In genomic region chr9:115383935-115384334, GRCm38 (mm10) we compare ENCODE assay signal across 11 mouse cellular contexts.
DNase-seq lines count a peak whose midpoint lies in the region; ATAC-seq and TF ChIP-seq lines count a peak whose summit lies in the region.
"Had no signal": no experiment of that assay in that cellular context is flagged by ENCODE, and none has a peak within 500 bp of the region (broad histone marks: within the 10 kb centered on the region; RNA-seq: fewer than 3 reads in every experiment).

No protein-coding gene starts in this region.

- intact Hi-C loops in heart, postnatal 25 days (cut with DNase I) = no loop called here

- no peaks in the 10 kb centered on the region for H3K9me3 ChIP-seq in lung, postnatal 0 days (ENCODE audit: low read length)
- no peaks in the 10 kb centered on the region for H3K9me3 ChIP-seq in hindbrain, embryonic 11.5 days (ENCODE audit: control insufficient read depth, low read length)
- H3K9me3 ChIP-seq: liver, embryonic 13.5 days; neural tube, embryonic 12.5 days had no signal

- peak; percentile 73 for DNase-seq in adrenal gland, adult 2 months
- DNase-seq in adrenal gland, postnatal 4 days (ENCODE audit: low spot score in 2 of 2) = no peak
- DNase-seq in brain, embryonic 14.5 days (ENCODE audit: low read depth) = peak; percentile 17
- DNase-seq in heart, postnatal 25 days (ENCODE audit: low spot score) = peak; percentile 43
- DNase-seq in lung, postnatal 0 days (ENCODE audit: low spot score) = peak; percentile 68
- no peak for DNase-seq in layer of hippocampus, adult 9-11 months
- DNase-seq in embryo, embryonic 10.5 days (ENCODE audit: low spot score) = no peak
- no peak for DNase-seq in hindbrain, embryonic 11.5 days (ENCODE audit: low spot score)
- DNase-seq: liver, embryonic 13.5 days had no signal

- 12% methylated on average over 4 of the region's 4 CpGs for WGBS in lung, postnatal 0 days
- WGBS in hindbrain, embryonic 11.5 days = 80% methylated on average over 4 of the region's 4 CpGs

- H3K4me2 ChIP-seq in lung, postnatal 0 days (replicated peaks; ENCODE audit: low read depth, low read length) = no peak overlapping the region
- no peak overlapping the region for H3K4me2 ChIP-seq in hindbrain, embryonic 11.5 days (replicated peaks; ENCODE audit: low read depth, low read length)
- H3K4me2 ChIP-seq: liver, embryonic 13.5 days; neural tube, embryonic 12.5 days had no signal

- H3K27me3 ChIP-seq in lung, postnatal 0 days (replicated peaks; ENCODE audit: insufficient read depth, low read length) = no peaks in the 10 kb centered on the region
- H3K27me3 ChIP-seq in hindbrain, embryonic 11.5 days (ENCODE audit: control insufficient read depth, insufficient read depth, low read length) = no peaks in the 10 kb centered on the region
- H3K27me3 ChIP-seq: liver, embryonic 13.5 days; neural tube, embryonic 12.5 days; Patski had no signal

- TF ChIP-seq POLR2A in brain, embryonic 14.5 days (IDR thresholded peaks at IDR 0.05; ENCODE audit: borderline replicate concordance, extremely low read depth, insufficient read depth, insufficient read length, poor library complexity, severe bottlenecking) = no peak

- no peaks in the 10 kb centered on the region for H3K36me3 ChIP-seq in lung, postnatal 0 days (ENCODE audit: insufficient read depth, low read length)
- no peaks in the 10 kb centered on the region for H3K36me3 ChIP-seq in hindbrain, embryonic 11.5 days (ENCODE audit: control insufficient read depth, insufficient read depth, low read length)
- H3K36me3 ChIP-seq: liver, embryonic 13.5 days; neural tube, embryonic 12.5 days had no signal

- ATAC-seq in lung, postnatal 0 days = peak; percentile 84
- ATAC-seq in hindbrain, embryonic 11.5 days (ENCODE audit: low FRiP score) = no peak
- ATAC-seq: Patski had no signal

- TF ChIP-seq EP300 in lung, postnatal 0 days (IDR thresholded peaks at IDR 0.05) = 0 out of 2 replicates have a peak, but pooled peaks have one; percentile 36

- H3K4me1 ChIP-seq in lung, postnatal 0 days (ENCODE audit: insufficient read depth, low read depth, low read length) = no peaks in the 10 kb centered on the region
- H3K4me1 ChIP-seq in hindbrain, embryonic 11.5 days (replicated peaks; ENCODE audit: control insufficient read depth, insufficient read depth, low read length) = no peaks in the 10 kb centered on the region
- H3K4me1 ChIP-seq: liver, embryonic 13.5 days; neural tube, embryonic 12.5 days had no signal

- no peak overlapping the region for H3K27ac ChIP-seq in lung, postnatal 0 days (ENCODE audit: low read length)
- no peak overlapping the region for H3K27ac ChIP-seq in hindbrain, embryonic 11.5 days (ENCODE audit: low read depth, low read length)
- H3K27ac ChIP-seq: liver, embryonic 13.5 days; neural tube, embryonic 12.5 days had no signal

- no peak overlapping the region for H3K9ac ChIP-seq in lung, postnatal 0 days (replicated peaks; ENCODE audit: low read depth)
- H3K9ac ChIP-seq in hindbrain, embryonic 11.5 days (ENCODE audit: low read depth, low read length) = no peak overlapping the region
- H3K9ac ChIP-seq: liver, embryonic 13.5 days; neural tube, embryonic 12.5 days had no signal

- TF ChIP-seq CTCF in brain, embryonic 14.5 days (IDR thresholded peaks at IDR 0.05; ENCODE audit: borderline replicate concordance, extremely low read depth, insufficient read depth, insufficient read length) = no peak
- TF ChIP-seq CTCF in lung, postnatal 0 days (IDR thresholded peaks at IDR 0.05) = no peak

- H3K4me3 ChIP-seq in lung, postnatal 0 days (ENCODE audit: low read depth, low read length) = no peak overlapping the region
- no peak overlapping the region for H3K4me3 ChIP-seq in hindbrain, embryonic 11.5 days (ENCODE audit: low read depth, low read length)
- H3K4me3 ChIP-seq: liver, embryonic 13.5 days; neural tube, embryonic 12.5 days had no signal

Comparison
In these comparisons a context has a peak if more than half of its experiments do, and no peak if none do; other contexts are left out.
1. DNase-seq: peak in adrenal gland, adult 2 months (single experiment), brain, embryonic 14.5 days (single experiment), heart, postnatal 25 days (single experiment) and lung, postnatal 0 days (single experiment); none in adrenal gland, postnatal 4 days (0 of 2), layer of hippocampus, adult 9-11 months (single experiment), embryo, embryonic 10.5 days (single experiment) and hindbrain, embryonic 11.5 days (single experiment).